Mouse (Mus musculus) lung, embryonic 14.5 days (tissue): Measurements from ENCODE around the gene Fam169a. TPM values are rescaled to one million over a fixed set of nuclear protein-coding genes. Genes with fewer than 3 reads are reported as not detected.

ENCODE experiments used
- ATAC-seq: fragments of 200-750 bp; cut with Nextera tagmentation; 2 replicates; pipeline ENCODE4 v1.8.0; 2017; ENCODE audit warnings: mild to moderate bottlenecking, moderate TSS enrichment, moderate library complexity; ENCODE audit not compliant: insufficient read depth
- DNase-seq: peaks from one replicate; pipeline ENCODE4 v3.0.0-alpha.2; 2015
- H3K27ac ChIP-seq: fragments of 300-500 bp; sonication (generic); 2 replicates; pipeline ENCODE4 v1.5.1; 2014; ENCODE audit warnings: low read depth, mild to moderate bottlenecking, moderate library complexity
- H3K27me3 ChIP-seq: fragments of 300-500 bp; sonication (generic); 2 replicates; pipeline ENCODE4 v1.6.1; 2014; ENCODE audit warnings: low read length, control low read depth; ENCODE audit not compliant: insufficient read depth
- H3K36me3 ChIP-seq: fragments of 300-500 bp; sonication (generic); 2 replicates; pipeline ENCODE4 v1.6.1; 2014; ENCODE audit warnings: control low read depth; ENCODE audit not compliant: insufficient read depth
- H3K4me1 ChIP-seq: fragments of 300-500 bp; sonication (generic); 2 replicates; pipeline ENCODE4 v1.6.1; 2014; ENCODE audit warnings: antibody characterized with exemption, control low read depth; ENCODE audit not compliant: insufficient read depth
- H3K4me2 ChIP-seq: fragments of 300-500 bp; sonication (generic); 2 replicates; pipeline ENCODE4 v1.6.1; 2014; ENCODE audit warnings: mild to moderate bottlenecking
- H3K4me3 ChIP-seq: fragments of 300-500 bp; sonication (generic); 2 replicates; pipeline ENCODE4 v1.5.1; 2014; ENCODE audit warnings: low read depth, low read length
- H3K9ac ChIP-seq: fragments of 300-500 bp; sonication (generic); 2 replicates; pipeline ENCODE4 v1.6.1; 2014
- H3K9me3 ChIP-seq: fragments of 300-500 bp; sonication (generic); 2 replicates; pipeline ENCODE4 v1.6.1; 2016; ENCODE audit warnings: low read depth, low read length, control low read depth
- CTCF ChIP-seq: IDR thresholded peaks from 2 replicates; pipeline ENCODE4 v1.5.1; 2016; ENCODE audit warnings: antibody characterized with exemption, low read depth
- WGBS: fragments of 180-500 bp; shearing (Covaris S2); extraction: QIAGEN DNeasy Blood & Tissue Kit; methylation state at CpG from one replicate; pipeline ENCODE4 v1.1.7; 2014; 5-methylcytosine and 5-hydroxymethylcytosine counted together
- polyA plus RNA-seq: library from polyadenylated mRNA; unstranded; fragments of >200 nt; fragmentation: Nextera tagmentation; extraction: Ambion mirVana; gene quantifications from 2 replicates; pipeline ENCODE4 v1.2.1, GENCODE M21; 2014

The Fam169a gene
- 2.9 and 3.7 TPM in 2 replicates for polyA plus RNA-seq

DNA sequence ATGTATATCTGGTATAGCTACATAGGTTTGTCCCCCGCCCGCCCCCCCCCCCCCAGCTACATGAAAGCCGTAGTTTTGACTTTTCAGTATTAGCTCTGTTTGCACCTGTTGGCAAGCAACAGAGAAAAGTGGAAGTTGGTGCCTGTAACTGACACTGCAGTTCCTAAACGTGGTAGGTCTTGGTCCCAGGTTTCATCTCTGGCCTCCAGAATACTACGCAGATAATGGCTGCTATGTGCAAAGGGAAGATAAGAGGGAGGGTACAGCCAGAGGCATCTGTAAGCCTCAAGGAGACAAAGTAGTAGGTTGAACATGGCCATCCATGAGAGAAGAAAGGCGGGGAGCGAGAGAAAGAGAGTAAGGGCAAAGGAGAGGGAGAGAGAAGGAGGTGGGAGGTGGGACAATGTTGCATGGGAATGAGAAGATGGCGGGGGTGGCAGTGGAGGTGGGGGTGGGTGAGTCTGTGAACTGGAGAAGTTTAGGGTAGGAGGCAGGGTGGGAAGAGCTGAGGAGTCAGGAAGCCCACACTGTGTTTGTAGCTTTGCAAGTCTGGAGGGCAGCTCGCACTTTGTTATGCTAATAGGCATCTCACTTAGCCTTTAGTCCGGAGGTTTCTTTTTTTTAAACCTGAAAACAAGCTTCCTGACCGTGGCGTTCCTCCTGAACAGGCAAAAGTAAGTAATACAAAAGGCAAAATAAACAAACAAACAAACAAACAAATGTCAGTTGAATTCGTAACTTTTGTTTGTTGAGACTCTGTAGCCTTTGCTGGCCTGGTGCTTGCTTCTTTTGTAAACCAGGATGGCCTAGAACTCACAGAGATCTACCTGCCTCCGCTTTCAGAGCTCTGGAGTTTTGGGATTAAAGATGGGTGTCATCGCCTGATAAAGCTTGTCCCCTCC is at the start of gene Fam169a:
Gene Fam169a (plus strand): TSS at position 638 of the 902 bp plus-strand sequence.
- no peak within 1 kb of the TSS for H3K4me3 ChIP-seq
- 64% methylated on average over 15 of the region's 15 CpGs for WGBS
- H3K27me3 ChIP-seq, result peaks cover 26% of the 10 kb centered on the region
- no peaks in the 10 kb centered on the region for H3K4me1 ChIP-seq
- no peak for DNase-seq
- H3K9ac ChIP-seq, result no peak within 1 kb of the TSS
- ATAC-seq, result no peak
- no peak for TF ChIP-seq CTCF
- no peak within 1 kb of the TSS for H3K27ac ChIP-seq
- no peak within 1 kb of the TSS for H3K4me2 ChIP-seq
- no peaks in the 10 kb centered on the region for H3K9me3 ChIP-seq
- no peaks in the 10 kb centered on the region for H3K36me3 ChIP-seq

DNA sequence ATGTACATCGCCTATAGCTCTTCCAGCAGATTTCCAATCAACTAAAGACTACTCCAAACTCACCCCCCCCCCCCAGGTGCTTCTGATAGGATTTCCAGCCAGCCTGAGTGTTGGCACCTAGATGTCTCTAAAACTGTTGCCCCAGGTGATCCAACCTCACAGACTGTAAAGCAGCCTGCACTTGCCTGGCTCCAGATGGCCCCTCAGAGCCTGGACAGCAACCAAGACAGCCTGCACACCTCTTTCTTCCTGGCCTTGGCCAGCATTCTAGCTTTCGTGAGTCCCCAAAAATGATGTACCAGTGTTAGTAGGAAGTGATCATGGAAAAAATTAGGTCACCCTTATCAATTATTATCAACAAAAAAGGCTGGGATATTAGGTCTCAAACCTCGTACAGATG is 49.4 kb upstream of the Fam169a start:
- TF ChIP-seq CTCF, result no peak
- Histone ChIP-seq H3K36me3 (no peaks in the 10 kb centered on the region), H3K4me2 (no peak overlapping the region), H3K27me3 (no peaks in the 10 kb centered on the region), H3K27ac (no peak overlapping the region), H3K9ac (no peak overlapping the region), H3K9me3 (no peaks in the 10 kb centered on the region), H3K4me3 (no peak overlapping the region), H3K4me1 (no peaks in the 10 kb centered on the region)
- DNase-seq (no peak), ATAC-seq (no peak)
- 79% methylated on average over 3 of the region's 3 CpGs for WGBS

DNA sequence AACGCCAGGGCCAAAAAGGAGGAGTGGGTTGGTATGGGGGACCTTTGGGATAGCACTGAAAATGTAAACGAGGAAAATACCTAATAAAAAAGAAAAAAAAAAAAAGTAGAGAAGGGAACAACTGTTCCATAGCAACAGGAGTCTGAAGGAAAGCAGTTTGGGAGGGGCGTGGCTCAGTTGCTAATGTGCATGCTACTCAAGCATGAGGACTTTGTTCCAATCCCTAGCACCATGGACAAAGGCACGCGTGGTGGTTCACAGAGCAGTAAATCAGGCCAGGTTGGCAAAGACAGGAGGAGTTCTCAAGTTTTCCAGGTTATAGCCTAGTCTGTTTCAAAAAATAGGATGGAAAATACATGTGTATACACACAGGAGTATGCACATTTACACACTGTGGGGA is 47.0 kb upstream of the Fam169a start:
- no peak overlapping the region for H3K4me2 ChIP-seq
- WGBS, result 77% methylated on average over 5 of the region's 5 CpGs
- no peak overlapping the region for H3K27ac ChIP-seq
- no peaks in the 10 kb centered on the region for H3K4me1 ChIP-seq
- TF ChIP-seq CTCF, result no peak
- no peaks in the 10 kb centered on the region for H3K9me3 ChIP-seq
- no peak for ATAC-seq
- H3K27me3 ChIP-seq, result no peaks in the 10 kb centered on the region
- H3K4me3 ChIP-seq, result no peak overlapping the region
- no peak overlapping the region for H3K9ac ChIP-seq
- H3K36me3 ChIP-seq, result no peaks in the 10 kb centered on the region
- no peak for DNase-seq

DNA sequence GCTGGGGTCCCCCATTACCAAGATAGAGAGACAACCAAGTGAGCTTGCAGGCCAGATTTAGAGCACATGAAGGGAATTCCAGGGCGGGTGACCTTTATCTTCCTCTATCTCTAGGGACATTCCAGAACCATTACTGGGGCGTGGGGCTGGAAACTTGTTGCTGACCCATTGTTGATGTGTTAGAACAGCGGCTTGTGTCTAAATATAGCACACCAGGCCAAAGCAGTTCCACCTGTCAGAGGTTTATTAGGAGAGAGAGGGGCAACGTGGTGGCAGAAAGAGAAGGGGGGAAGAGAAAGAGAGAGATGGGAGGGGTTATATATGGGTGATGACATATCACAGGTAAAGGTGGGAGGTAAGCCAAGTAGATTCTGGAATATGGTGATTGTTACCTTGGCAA is 45.2 kb upstream of the Fam169a start:
- Histone ChIP-seq H3K4me1 (no peaks in the 10 kb centered on the region), H3K36me3 (no peaks in the 10 kb centered on the region), H3K9ac (no peak overlapping the region), H3K4me2 (no peak overlapping the region), H3K9me3 (no peaks in the 10 kb centered on the region), H3K27ac (no peak overlapping the region), H3K27me3 (no peaks in the 10 kb centered on the region), H3K4me3 (no peak overlapping the region)
- TF ChIP-seq CTCF, result no peak
- 37% methylated on average over 4 of the region's 4 CpGs for WGBS
- DNase-seq, result no peak
- no peak for ATAC-seq

DNA sequence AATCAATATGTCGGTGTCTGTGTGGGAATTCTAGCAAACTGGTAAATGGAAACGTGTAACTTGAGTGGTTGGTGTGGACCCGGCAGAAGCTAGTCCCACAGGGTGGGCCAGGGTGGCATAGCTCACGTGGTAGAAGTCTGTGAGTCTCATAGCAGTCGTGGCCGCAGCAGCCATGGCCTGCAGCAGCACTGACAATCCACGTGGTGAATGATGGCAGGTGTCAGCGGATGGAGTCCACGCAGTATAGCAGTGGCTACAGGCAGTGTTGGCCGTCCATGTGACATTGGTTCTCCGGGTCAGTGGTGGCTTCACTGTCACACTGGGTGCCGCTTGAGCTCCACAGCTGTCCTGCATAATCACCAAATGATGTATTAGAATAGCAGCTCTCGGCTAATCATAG is 37.0 kb upstream of the Fam169a start:
- H3K27me3 ChIP-seq, result no peaks in the 10 kb centered on the region
- 84% methylated on average over 13 of the region's 13 CpGs for WGBS
- no peak for ATAC-seq

DNA sequence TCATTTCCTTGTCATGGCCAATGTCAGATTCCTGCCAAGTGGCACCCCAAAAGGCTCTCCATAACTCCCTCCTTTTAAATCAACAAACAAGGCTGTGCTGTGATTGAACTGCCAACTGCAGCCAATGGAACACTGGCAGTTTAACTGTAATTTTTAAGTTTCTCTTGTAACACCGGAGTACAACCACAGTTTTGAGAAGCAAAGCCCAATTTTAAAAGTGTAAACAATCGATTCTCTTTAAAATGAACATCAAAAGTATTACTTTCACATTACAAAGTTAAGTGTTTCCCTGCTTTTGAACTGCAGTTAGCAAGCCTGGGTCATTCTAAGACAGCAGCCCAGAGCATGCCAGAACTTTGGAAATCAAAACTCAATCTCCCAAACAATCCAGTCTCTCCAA is 32.8 kb upstream of the Fam169a start, which contains the start of gene 1700029F12Rik:
Gene 1700029F12Rik (minus strand): TSS at position 101 of the 400 bp plus-strand sequence.
- Histone ChIP-seq H3K27me3 (no peaks in the 10 kb centered on the region), H3K4me2 (no peak within 1 kb of the TSS), H3K9me3 (no peaks in the 10 kb centered on the region), H3K9ac (no peak within 1 kb of the TSS), H3K4me3 (no peak within 1 kb of the TSS), H3K27ac (no peak within 1 kb of the TSS), H3K36me3 (no peaks in the 10 kb centered on the region), H3K4me1 (no peaks in the 10 kb centered on the region)
- WGBS, result 63% methylated on average over 2 of the region's 2 CpGs
- no peak for TF ChIP-seq CTCF
- DNase-seq (no peak), ATAC-seq (no peak)

More for the DNA sequence above, 37.0 kb upstream of the Fam169a start:
- no peak for DNase-seq
- H3K4me2 ChIP-seq, result no peak overlapping the region
- no peak overlapping the region for H3K27ac ChIP-seq
- no peaks in the 10 kb centered on the region for H3K4me1 ChIP-seq
- no peaks in the 10 kb centered on the region for H3K36me3 ChIP-seq
- H3K9me3 ChIP-seq, result no peaks in the 10 kb centered on the region
- no peak overlapping the region for H3K4me3 ChIP-seq
- no peak overlapping the region for H3K9ac ChIP-seq
- TF ChIP-seq CTCF, result no peak

DNA sequence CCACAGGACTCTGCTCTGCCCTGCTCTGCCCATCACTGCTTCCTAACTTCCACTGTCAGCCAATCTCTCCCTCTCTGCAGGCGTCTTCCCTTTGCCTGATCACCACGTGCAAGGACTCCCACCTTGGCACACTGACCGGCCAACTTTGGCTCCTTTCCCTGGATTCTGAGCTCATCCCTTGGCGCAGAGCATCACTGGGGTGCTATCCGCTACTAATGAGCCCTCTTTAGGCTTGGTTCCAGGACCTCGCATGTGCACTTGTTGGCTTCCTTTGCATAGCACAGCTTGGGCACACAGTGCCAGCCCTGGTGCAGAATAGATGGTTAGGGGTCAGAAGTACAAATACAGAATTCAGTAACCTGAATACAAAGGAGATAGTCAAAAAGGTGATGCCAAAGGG is 15.9 kb upstream of the Fam169a start:
- TF ChIP-seq CTCF, result no peak
- Histone ChIP-seq H3K4me3 (no peak overlapping the region), H3K36me3 (no peaks in the 10 kb centered on the region), H3K9ac (no peak overlapping the region), H3K9me3 (no peaks in the 10 kb centered on the region), H3K4me2 (no peak overlapping the region), H3K4me1 (no peaks in the 10 kb centered on the region), H3K27me3 (no peaks in the 10 kb centered on the region), H3K27ac (no peak overlapping the region)
- ATAC-seq (no peak), DNase-seq (no peak)
- WGBS, result 72% methylated on average over 6 of the region's 6 CpGs
